Mouse (Mus musculus): ENCODE measurements around the gene Nhlrc2.

Nhlrc2 gene

DNA sequence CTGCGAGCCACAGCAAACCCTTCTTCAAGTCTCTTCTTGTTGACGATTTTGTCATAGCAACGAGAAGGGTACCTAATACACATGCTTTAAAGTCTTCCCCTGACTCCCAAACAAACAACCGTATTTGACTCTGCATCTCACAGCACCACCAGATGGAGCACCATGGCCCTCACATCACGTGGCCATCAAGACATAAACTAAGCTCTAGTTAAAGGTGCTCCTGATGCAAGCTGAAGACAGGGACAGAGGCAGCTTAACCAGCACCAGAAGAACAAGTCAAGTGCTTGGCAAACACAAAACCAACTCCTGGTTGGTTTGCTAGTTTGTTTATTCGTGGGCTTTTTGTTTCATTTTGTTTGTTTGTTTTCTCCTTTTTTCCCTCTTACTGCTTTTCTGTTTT, 17.3 kb downstream of the Nhlrc2 start:
- no peak for DNase-seq

GRCm38 (mm10) chr19:56566041-56566440, 18.0 kb downstream of the Nhlrc2 start:
- DNase-seq, result no peak

DNA sequence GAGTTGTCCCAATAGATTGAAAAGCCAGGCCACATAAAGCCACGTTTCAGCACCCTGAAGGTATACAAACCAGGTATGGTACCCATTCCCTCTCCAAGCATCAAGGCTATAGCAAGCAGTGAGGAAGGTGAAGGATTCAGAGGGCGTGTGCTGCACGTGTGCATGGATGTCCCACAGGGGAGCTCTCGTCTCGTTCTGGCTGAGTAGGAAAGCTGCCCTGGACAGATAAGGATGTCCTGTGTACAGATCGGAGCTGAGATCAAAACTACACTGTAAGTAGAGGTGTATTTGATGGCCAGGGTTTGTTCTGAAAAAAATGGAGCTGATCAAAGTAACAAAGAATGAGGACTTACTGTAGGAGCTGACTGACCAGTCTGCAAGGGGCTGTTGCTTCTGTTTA, 18.9 kb downstream of the Nhlrc2 start:
- DNase-seq, result no peak

GRCm38 (mm10) chr19:56570781-56571180, 22.7 kb downstream of the Nhlrc2 start:
- no peak for DNase-seq

GRCm38 (mm10) chr19:56571234-56571633, 23.2 kb downstream of the Nhlrc2 start:
- DNase-seq, result no peak

- no peak for DNase-seq
Measured at GRCm38 (mm10) chr19:56571913-56572312, 23.9 kb downstream of the Nhlrc2 start.

- DNase-seq, result no peak
Measured at GRCm38 (mm10) chr19:56573184-56573583, 25.1 kb downstream of the Nhlrc2 start.

DNA sequence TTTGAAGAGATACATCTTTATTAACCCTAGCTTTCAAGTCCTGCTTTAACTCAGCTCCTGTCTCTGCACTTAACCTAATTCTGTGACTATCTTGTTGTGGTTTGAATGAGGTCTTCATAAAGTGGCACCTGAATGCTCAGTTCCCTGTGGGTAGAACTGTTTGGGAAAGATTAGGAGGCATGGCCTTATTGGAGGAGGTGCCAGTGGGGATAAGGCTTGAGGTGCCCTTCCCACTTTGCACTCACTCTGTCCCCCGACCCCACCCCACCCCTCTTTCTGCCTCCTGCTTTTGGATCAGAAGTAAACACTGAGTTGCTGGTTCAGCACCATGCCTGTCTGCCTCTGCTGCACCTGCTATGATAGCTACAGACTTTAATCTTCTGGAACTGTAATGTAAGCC, 29.7 kb downstream of the Nhlrc2 start:
- DNase-seq, result no peak

DNA sequence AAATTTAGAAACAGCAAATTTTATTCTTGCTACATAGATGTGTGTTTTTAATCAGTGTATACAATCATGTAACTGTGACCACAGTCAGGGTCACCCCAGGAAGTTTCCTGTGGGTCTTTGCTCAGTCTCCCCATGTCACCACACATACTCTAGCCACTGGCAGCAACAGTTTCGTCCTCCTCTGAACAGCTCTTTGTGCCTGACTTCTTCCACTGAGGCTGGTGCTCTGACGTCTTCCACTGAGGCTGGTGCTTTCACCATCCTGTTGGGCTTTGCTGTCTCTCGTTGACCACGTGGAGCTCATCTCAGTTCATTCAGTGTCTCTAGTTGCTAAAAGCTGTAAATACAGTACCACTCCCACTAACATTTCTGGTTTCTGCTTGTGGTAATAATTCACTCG, 33.9 kb downstream of the Nhlrc2 start:
- no peak for DNase-seq

DNA sequence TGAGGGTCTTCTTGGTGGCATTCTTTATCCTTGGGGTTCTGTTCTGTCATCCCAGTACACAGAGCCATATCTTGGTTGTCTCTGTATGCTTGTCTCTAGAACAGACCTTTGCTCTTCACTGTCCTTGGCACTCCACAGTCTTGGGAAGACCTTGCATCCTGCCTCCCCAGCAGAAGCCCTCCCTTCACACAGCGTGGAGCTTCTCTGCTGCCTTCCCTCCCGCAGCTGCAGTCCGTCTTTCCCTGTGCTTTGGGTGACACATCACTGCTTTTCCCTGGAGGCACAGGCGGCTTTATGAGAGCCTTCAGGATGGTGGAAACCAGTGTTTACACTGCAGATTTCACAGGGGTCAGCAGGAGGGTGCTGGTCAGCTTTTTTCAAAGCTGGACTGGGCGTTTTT, 35.7 kb downstream of the Nhlrc2 start:
- no peak for DNase-seq

GRCm38 (mm10) chr19:56584288-56584687, 36.2 kb downstream of the Nhlrc2 start:
- no peak for DNase-seq

- DNase-seq, result no peak
Measured at GRCm38 (mm10) chr19:56586320-56586719, 38.3 kb downstream of the Nhlrc2 start.

GRCm38 (mm10) chr19:56588205-56588626, 40.2 kb downstream of the Nhlrc2 start:
- DNase-seq, result peak; percentile 38

- no peak for DNase-seq
Measured at GRCm38 (mm10) chr19:56589008-56589407, 40.9 kb downstream of the Nhlrc2 start.

DNA sequence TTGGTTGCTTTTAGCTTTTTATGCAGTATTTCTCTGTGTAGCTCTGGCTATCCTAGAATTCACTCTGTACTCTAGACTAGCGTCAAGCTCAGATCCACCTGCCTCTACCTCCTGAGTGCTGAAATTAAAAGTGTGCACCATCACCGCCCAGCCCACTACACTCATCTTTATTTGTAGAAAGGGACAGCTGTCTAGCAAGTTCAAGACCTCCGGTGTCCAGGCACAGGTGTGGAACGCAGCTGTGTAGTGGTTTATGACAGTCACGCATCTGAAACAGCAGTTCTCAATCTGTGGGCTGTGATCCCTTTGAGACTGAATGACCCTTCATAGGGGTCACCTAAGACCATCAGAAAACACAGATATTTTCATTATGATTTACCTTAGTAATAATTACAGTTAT, 41.4 kb downstream of the Nhlrc2 start:
- no peak for DNase-seq

DNA sequence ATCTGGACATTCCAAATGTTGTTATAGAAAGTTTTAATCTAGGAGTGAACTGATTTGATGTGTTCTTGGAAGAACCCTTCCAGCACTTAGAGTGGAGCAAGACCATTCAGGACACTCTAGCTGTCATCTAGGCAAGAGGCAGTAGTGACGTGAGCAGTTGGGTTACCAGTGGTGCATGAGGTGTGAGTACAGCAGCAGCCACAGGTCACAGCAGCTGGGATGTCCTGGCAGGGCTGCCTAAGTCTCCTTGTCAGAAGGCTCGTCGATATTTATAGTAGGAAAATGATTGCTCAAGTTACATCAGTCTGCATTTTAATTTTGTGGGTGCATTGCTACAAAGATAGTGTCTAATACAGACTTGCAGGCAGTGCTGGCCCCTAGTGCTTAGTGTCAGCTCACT, 42.2 kb downstream of the Nhlrc2 start:
- no peak for DNase-seq

DNA sequence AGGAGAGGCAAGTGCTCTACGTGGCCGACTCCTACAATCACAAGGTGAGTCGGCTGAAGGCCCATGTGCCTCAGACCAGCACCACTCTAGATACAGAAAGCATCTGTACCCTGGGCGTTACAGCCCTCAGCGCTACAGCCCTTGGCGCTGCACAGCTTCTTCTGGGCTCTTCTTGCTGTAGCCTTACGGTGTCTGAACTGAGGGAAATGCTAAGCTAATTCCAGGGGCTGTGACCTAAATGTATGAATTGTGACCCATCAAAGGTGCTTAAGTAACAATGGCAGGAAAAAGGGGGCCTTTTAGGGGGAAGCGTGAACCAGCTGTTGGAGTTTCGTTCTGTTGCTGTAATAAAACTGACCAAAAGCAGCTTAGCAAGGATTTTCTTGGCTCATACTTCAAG, 44.4 kb downstream of the Nhlrc2 start:
- DNase-seq, result no peak

DNA sequence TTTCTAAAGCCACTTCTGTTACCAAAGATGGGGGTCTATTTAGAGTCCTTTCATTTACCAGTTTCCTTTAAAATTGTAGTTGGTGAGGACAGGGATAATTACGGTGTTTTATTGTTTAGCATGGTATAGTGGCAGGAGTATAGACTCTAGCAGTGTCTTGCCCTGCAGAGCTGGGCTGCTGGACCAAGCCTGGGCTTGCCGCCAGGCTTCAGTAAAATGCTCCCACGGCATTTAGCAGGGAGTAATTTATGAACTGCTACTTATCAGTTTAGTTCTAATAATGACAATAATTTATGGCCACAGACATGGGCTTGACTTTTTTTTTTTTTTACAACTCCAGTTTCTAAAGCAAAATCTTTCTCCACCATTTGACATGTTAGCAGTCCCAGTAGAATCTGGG, 51.9 kb downstream of the Nhlrc2 start:
- no peak for DNase-seq

DNA sequence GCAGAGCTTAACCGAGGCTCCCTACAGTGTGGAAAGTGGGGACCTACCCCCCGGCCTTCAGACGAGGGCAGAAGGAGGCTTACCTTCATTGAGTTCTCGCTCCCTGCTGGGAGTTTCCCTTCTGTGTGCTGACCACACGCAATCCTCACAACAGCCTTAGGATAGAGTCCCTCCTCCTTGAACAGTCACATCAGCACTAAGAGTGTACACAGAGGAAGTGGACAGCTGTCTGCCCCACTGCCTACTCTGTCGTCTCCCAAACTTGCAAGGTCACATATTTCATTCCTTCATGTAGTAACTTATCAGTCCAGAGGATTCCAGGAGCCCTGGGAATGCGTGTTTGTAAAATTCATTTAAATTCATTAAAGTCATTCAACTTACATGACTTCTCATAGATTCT, 52.7 kb downstream of the Nhlrc2 start:
- DNase-seq, result no peak

- no peak for DNase-seq
Measured at GRCm38 (mm10) chr19:56601901-56602347, 53.9 kb downstream of the Nhlrc2 start.

DNA sequence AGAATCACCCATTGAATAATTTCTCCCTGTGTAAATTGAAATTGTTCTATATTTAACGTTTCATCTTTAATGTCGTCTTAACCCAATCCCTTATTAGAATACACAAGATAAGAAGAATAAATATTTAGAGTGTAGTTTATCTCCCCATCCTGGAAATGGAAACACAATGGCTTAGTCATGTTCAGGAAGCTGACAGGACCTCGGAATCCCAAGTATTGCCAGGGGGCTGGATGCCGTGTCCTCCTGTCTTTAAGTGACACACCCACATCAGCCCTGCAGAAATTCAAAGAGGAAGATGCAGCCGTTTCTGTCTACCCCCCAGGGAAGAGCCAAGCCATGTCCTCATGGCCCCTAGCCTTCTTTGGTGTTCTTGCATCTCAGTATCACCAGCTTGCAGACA, 60.9 kb downstream of the Nhlrc2 start:
- no peak for DNase-seq

- no peak for DNase-seq
Measured at GRCm38 (mm10) chr19:56614131-56614530, 66.1 kb downstream of the Nhlrc2 start.

GRCm38 (mm10) chr19:56618845-56619244, 70.8 kb downstream of the Nhlrc2 start:
- DNase-seq, result no peak

- DNase-seq, result no peak
Measured at GRCm38 (mm10) chr19:56619546-56619945, 71.5 kb downstream of the Nhlrc2 start.

DNA sequence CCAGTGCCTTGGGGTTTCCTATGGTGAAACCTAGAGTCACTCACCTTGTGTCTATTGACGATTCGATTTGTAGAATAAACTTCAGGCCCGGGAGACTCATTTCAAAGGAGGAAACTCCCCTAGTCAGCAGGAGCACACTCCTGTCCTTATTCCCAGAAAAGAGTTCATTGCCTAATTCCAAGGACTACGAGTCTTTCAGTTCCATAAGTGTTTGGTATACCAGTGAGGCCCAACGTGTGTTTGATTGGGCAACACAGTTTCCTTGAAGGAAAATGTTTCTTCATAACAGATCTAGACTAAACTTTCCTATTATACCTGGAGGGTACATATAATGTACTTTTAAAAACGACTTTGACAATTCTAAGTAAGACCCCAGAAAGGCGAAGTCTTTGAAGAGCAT, 73.8 kb downstream of the Nhlrc2 start:
- no peak for DNase-seq

- DNase-seq, result no peak
Measured at GRCm38 (mm10) chr19:56627881-56628472, 79.9 kb downstream of the Nhlrc2 start.
